Mouse (Mus musculus): ENCODE data around the gene Hc. TPM values are rescaled to one million over a fixed set of nuclear protein-coding genes. Genes with fewer than 3 reads are reported as not detected.

Hc gene
- polyA plus RNA-seq, 1 experiment from 2014 or later, result 0.46 TPM

DNA sequence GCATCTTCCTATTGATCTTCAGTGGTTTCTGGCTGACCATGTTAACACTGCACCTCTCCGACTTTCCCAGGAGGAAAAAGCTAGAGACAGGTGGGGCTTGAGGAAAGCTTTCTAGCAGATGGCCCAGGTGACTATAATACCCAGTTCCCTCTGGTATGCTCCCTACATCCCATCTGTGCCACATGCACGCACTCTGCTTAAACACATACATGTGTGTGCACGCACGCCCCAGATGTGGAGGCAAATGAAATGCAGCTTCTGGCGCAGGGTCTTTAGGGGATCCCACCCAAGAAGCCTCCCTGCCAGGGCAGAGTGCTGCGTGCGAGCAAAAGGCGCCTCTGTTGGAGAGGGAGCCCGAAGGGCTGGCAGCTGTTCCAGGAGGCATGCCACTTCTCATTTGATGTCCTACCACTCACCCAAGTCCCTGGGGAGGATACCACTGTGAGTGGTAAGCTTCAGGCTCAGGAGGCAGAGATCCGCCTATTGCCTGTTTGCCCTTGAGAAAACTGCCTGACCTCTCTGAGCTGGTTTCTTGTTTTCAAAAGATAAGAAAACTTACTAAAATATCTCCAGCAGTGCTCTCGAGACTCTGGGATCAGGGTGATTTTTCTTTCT lies 120.1 kb downstream of the Hc start:
- Histone ChIP-seq H3K9me3 (no peaks in the 10 kb centered on the region), H3K4me2 (replicated peaks) (no peak overlapping the region), H3K4me3 (no peak overlapping the region), H3K27ac (replicated peaks) (no peak overlapping the region), H3K4me1 (no peaks in the 10 kb centered on the region), H3K27me3 (no peaks in the 10 kb centered on the region), H3K36me3 (no peaks in the 10 kb centered on the region), H3K9ac (replicated peaks) (no peak overlapping the region)
- WGBS, result 80% methylated on average over 11 of the region's 11 CpGs
- ATAC-seq (replicated peaks), result no peak

DNA sequence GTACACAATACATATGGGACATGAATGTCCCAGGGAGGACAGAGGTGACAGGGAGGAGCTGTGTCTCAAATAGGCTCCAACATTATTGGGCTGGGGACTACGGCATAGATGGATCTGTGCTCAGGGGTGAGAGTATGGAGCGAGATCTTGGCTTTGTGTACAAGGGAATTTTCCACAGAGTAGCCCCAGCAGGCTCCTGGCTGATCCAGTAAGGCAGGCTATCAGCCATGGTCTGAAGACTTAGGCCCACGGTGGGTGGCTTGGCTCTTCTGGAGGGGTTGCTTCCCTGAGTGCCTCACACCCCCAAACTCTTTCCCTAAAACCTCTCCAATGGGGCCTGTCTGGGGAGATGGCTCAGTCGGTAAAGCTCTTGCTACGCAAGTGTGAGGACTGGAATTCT lies 121.0 kb downstream of the Hc start:
- H3K4me1 ChIP-seq, result no peaks in the 10 kb centered on the region
- no peaks in the 10 kb centered on the region for H3K27me3 ChIP-seq
- H3K36me3 ChIP-seq, result no peaks in the 10 kb centered on the region
- ATAC-seq (replicated peaks), result no peak
- H3K9ac ChIP-seq (replicated peaks), result no peak overlapping the region
- H3K27ac ChIP-seq (replicated peaks), result no peak overlapping the region
- no peak overlapping the region for H3K4me2 ChIP-seq (replicated peaks)
- H3K4me3 ChIP-seq, result no peak overlapping the region
- no peaks in the 10 kb centered on the region for H3K9me3 ChIP-seq
- 64% methylated on average over 5 of the region's 5 CpGs for WGBS

DNA sequence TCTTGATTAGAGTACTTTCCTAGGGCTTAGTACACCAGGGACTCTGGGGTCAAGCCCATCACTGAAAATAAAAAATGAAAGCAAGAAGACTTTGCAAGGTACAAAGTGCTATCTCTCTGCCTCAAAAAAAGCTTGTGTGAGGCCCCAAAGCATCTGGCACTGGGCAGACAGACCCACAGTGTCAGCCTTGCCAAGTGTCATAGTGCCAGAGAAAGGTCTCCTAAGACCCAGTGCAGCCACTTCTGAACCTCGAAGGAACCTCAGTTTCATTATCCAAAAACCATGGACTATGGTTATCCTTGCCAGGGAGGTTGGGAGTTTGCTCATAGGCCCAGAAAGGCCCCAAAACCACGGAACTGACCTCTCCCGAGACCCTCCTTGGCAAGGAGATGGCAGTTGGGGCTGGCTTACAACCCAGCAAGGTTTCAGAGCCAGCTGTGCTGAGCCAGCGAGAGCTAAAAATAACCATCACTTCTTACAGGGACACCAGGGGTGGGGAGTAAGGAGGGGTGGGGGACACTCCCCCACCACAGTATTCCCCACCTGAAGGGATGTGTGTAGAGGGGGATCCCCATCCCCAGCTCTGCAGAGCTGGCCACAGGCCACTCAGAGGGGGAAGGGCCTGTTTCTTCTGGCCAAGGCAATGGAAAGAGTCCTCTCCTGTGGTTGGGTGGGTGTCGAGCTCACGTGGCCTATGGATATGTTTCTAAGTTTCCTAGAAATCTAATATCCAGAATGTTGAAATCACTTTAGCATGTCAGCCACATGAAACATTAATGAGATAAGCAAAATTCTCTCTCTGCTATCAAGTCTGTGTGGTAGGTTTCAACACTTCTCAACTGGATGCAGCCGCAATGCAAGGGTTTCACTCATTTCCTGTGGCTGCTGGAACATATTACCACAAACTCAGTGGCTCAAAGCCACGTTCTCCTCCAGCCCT lies 122.7 kb downstream of the Hc start:
- Histone ChIP-seq H3K27ac (replicated peaks) (no peak overlapping the region), H3K4me2 (replicated peaks) (no peak overlapping the region), H3K9me3 (no peaks in the 10 kb centered on the region), H3K4me3 (no peak overlapping the region), H3K36me3 (no peaks in the 10 kb centered on the region), H3K4me1 (no peaks in the 10 kb centered on the region), H3K27me3 (no peaks in the 10 kb centered on the region), H3K9ac (replicated peaks) (no peak overlapping the region)
- 84% methylated on average over 8 of the region's 8 CpGs for WGBS
- no peak for ATAC-seq (replicated peaks)

DNA sequence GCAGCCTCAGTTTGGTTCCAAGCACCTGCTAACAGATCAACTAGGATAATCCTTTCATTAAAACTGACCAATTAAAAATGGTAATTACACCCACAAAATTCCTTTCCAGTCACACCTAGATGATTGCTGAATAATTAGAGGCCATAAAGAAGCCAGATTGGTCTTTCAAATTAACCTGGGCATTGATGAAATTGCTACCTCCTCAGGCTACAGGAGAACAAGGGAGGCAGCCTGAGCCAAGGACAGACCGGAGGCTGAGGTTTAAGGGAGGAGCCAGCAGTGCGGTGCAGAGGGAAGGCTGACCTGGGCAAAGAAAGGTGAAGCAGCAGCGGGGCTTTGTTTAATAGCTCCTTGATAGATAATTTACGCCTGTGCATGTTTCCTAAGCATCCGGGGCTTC lies 123.8 kb downstream of the Hc start:
- no peak for ATAC-seq (replicated peaks)
- no peaks in the 10 kb centered on the region for H3K36me3 ChIP-seq
- no peak overlapping the region for H3K4me2 ChIP-seq (replicated peaks)
- no peaks in the 10 kb centered on the region for H3K4me1 ChIP-seq
- H3K27me3 ChIP-seq, result no peaks in the 10 kb centered on the region
- H3K27ac ChIP-seq (replicated peaks), result no peak overlapping the region
- H3K9me3 ChIP-seq, result no peaks in the 10 kb centered on the region
- H3K4me3 ChIP-seq, result no peak overlapping the region
- WGBS, result 32% methylated on average over 5 of the region's 5 CpGs
- H3K9ac ChIP-seq (replicated peaks), result no peak overlapping the region

Other genes with a start within 250 kb of the Hc start
- 111 and 113 TPM in 2 replicates for gene Fbxw2, start 235.1 kb downstream of the Hc start, polyA plus RNA-seq (2015; fragmentation: Nextera tagmentation; extraction: Ambion mirVana)
- gene Gm34653, start 228.4 kb downstream of the Hc start, polyA plus RNA-seq (2015; fragmentation: Nextera tagmentation; extraction: Ambion mirVana), result not detected in 2 replicates
- 0.15 and 0.24 TPM in 2 replicates for gene Cutal, start 187.0 kb downstream of the Hc start, polyA plus RNA-seq (2015; fragmentation: Nextera tagmentation; extraction: Ambion mirVana)
- 101 and 108 TPM in 2 replicates for gene Psmd5, start 186.5 kb downstream of the Hc start, polyA plus RNA-seq (2015; fragmentation: Nextera tagmentation; extraction: Ambion mirVana)
- gene Phf19, start 147.4 kb downstream of the Hc start, polyA plus RNA-seq (2015; fragmentation: Nextera tagmentation; extraction: Ambion mirVana), result 5.2 and 6.5 TPM in 2 replicates
- 0.46 and 1.6 TPM in 2 replicates for gene Traf1, start 99.7 kb downstream of the Hc start, polyA plus RNA-seq (2015; fragmentation: Nextera tagmentation; extraction: Ambion mirVana)
- gene AI182371, start 40.1 kb upstream of the Hc start, polyA plus RNA-seq (2015; fragmentation: Nextera tagmentation; extraction: Ambion mirVana), result 0.32 and 0.39 TPM in 2 replicates
- gene Cntrl, start 48.1 kb upstream of the Hc start, polyA plus RNA-seq (2015; fragmentation: Nextera tagmentation; extraction: Ambion mirVana), result 15.5 and 17.9 TPM in 2 replicates
- gene Rab14, start 139.7 kb upstream of the Hc start, polyA plus RNA-seq (2015; fragmentation: Nextera tagmentation; extraction: Ambion mirVana), result 445 and 460 TPM in 2 replicates
- 18.0 and 18.1 TPM in 2 replicates for gene Gsn, start 194.9 kb upstream of the Hc start, polyA plus RNA-seq (2015; fragmentation: Nextera tagmentation; extraction: Ambion mirVana)